7 mouse cellular contexts compared by ENCODE assay signal in genomic region chr10:26494380-26494781, GRCm38 (mm10).
DNase-seq lines count a peak whose midpoint lies in the region; ATAC-seq and TF ChIP-seq lines count a peak whose summit lies in the region.

No protein-coding gene starts in this region.

- no peak for ATAC-seq in heart, embryonic 14.5 days (ENCODE audit: insufficient number of reproducible peaks, insufficient read depth, low FRiP score, low read depth)
- ATAC-seq in lung, postnatal 0 days, result no peak

- H3K27ac ChIP-seq in heart, embryonic 14.5 days (replicated peaks in 1 of 2; ENCODE audit: control insufficient read depth in 1 of 2, insufficient read depth in 1 of 2, low read depth in 2 of 2, low read length in 2 of 2), result no peak overlapping the region
- H3K27ac ChIP-seq in lung, postnatal 0 days (ENCODE audit: low read length), result no peak overlapping the region

- TF ChIP-seq EP300 in lung, postnatal 0 days (IDR thresholded peaks at IDR 0.05), result no peak

- H3K4me2 ChIP-seq in heart, embryonic 14.5 days (ENCODE audit: low read length), result peak overlapping the region; percentile 50
- 0 out of 2 replicates have a peak overlapping the region, but pooled peaks have one; percentile 11 for H3K4me2 ChIP-seq in lung, postnatal 0 days (replicated peaks; ENCODE audit: low read depth, low read length)

- WGBS in heart, embryonic 14.5 days, result 53% methylated on average over 9 of the region's 9 CpGs
- 38% methylated on average over 9 of the region's 9 CpGs for WGBS in lung, postnatal 0 days

- DNase-seq in urinary bladder, postnatal 25 days (ENCODE audit: low spot score), result peak; percentile 20
- DNase-seq in urinary bladder, postnatal 10 days (ENCODE audit: low spot score), result no peak
- peak; percentile 57 to 64 for DNase-seq in adrenal gland, postnatal 36 days
- peak; percentile 35 to 74 for DNase-seq in kidney, postnatal 36 days
- peak; percentile 69 for DNase-seq in lung, postnatal 0 days (ENCODE audit: low spot score)
- peak; percentile 9 to 61 for DNase-seq in spleen, postnatal 10 days (ENCODE audit: low spot score in 2 of 2)

- H3K9me3 ChIP-seq in heart, embryonic 14.5 days (ENCODE audit: control insufficient read depth, low read length), result no peaks in the 10 kb centered on the region
- H3K9me3 ChIP-seq in lung, postnatal 0 days (ENCODE audit: low read length), result no peaks in the 10 kb centered on the region

- no peaks in the 10 kb centered on the region for H3K36me3 ChIP-seq in heart, embryonic 14.5 days (ENCODE audit: control insufficient read depth, insufficient read depth, low read length)
- no peaks in the 10 kb centered on the region for H3K36me3 ChIP-seq in lung, postnatal 0 days (ENCODE audit: insufficient read depth, low read length)

- no peaks in the 10 kb centered on the region for H3K4me1 ChIP-seq in heart, embryonic 14.5 days (ENCODE audit: control insufficient read depth in 2 of 2, insufficient read depth in 2 of 2, low read length in 2 of 2)
- H3K4me1 ChIP-seq in lung, postnatal 0 days (ENCODE audit: insufficient read depth, low read depth, low read length), result no peaks in the 10 kb centered on the region

- H3K4me3 ChIP-seq in heart, embryonic 14.5 days (ENCODE audit: control insufficient read depth in 1 of 2, insufficient read depth in 1 of 2, low read depth in 1 of 2, low read length in 2 of 2), result peak overlapping the region in 1 of 2 experiments; percentile 8; a peak in 1 of 4 replicates
- no peak overlapping the region for H3K4me3 ChIP-seq in lung, postnatal 0 days (ENCODE audit: low read depth, low read length)

- H3K27me3 ChIP-seq in heart, embryonic 14.5 days (ENCODE audit: control insufficient read depth, insufficient read depth, low read length), result no peaks in the 10 kb centered on the region
- no peaks in the 10 kb centered on the region for H3K27me3 ChIP-seq in lung, postnatal 0 days (replicated peaks; ENCODE audit: insufficient read depth, low read length)

- TF ChIP-seq CTCF in lung, postnatal 0 days (IDR thresholded peaks at IDR 0.05), result peak; percentile 82

- H3K9ac ChIP-seq in heart, embryonic 14.5 days (ENCODE audit: low read length), result no peak overlapping the region
- no peak overlapping the region for H3K9ac ChIP-seq in lung, postnatal 0 days (replicated peaks; ENCODE audit: low read depth)
